Mouse (Mus musculus) brain, adult 2 months (tissue): Measurements from ENCODE around the gene Cdk19.

Experiments used
- DNase-seq: peaks from one replicate; pipeline ENCODE4 v3.0.0; 2011; ENCODE audit warnings: low read depth, low spot score

The Cdk19 gene

DNA sequence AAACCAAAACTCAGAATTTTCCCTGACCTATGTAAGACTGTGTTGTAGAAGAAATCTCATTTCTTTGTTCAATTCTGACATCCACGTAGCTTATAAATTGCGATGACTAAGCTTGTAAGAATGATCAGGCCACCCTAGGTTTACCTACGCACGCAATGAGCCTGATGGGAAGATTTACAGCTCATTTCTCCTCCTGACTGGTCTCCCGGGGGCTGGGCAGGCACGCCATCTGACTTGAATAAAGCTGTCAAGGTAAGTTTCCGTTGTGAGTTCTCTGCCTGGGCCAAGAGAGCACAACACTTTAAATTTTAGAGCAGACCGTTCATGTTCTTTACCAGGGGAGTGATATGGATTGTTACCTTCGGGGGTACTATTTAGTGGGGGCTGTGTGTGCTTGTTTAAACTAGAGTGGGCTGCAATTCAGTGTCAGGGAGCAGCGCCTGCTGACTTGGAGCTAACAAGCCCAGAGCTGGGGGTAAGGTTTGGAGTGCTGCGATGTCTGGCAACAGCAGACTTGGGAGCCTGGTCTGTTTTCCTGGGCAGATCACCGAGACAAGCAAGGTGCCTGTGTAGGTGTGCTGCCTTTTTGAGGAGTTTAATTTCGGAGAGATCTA lies at the start of gene Cdk19:
TSS of gene Cdk19 (plus strand) at position 214 of the 614 bp plus-strand sequence.
- DNase-seq: no peak

- no peak for DNase-seq
Observed at GRCm38 (mm10) chr10:40292640-40293039, 46.7 kb upstream of the Cdk19 start.

GRCm38 (mm10) chr10:40300648-40301171 lies 38.7 kb upstream of the Cdk19 start:
- peak; percentile 96 for DNase-seq

GRCm38 (mm10) chr10:40301181-40302075 lies 37.9 kb upstream of the Cdk19 start:
- peak; percentile 56 for DNase-seq

- peak; percentile 100 for DNase-seq
Observed at GRCm38 (mm10) chr10:40302140-40302985, 37.0 kb upstream of the Cdk19 start, which contains the start of gene Amd1. Amd1 (minus strand) TSS chr10:40302186.

GRCm38 (mm10) chr10:40305989-40306388 lies 33.4 kb upstream of the Cdk19 start:
- DNase-seq: no peak

DNA sequence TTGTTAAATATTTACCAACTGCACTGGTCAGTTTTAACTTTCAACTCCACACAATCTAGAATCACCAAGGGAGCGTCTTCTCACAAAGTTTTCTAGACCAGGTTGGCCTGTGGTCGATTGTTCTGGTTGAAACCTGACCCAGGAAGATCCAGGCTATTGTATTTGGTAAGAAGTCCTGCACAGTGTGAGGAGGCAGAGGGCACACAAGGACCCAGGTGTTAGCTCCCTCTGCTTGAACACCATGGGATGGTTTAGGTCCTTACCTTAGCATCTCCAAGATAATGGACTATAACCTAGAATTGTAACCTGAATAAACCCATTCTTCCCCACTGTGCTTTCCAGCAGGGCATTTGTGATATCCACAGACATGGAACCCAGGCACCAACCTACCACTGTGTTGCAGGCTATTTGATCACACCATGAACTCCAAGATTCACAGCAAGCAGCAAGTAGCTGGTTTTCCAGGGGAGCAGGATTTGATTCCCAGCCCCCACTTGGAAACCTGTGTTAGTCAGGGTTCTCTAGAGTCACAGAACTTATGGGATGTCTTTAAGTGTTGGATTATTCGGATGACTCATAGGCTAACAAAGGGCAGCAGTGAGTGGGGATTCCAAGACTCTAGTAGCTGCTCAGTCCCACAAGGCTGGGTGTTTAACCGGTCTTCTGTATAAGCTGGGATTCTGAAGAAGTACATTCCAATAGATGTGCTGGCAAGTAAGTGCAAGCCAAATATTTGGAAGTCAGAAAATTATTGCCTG lies 31.4 kb upstream of the Cdk19 start:
- no peak for DNase-seq

DNA sequence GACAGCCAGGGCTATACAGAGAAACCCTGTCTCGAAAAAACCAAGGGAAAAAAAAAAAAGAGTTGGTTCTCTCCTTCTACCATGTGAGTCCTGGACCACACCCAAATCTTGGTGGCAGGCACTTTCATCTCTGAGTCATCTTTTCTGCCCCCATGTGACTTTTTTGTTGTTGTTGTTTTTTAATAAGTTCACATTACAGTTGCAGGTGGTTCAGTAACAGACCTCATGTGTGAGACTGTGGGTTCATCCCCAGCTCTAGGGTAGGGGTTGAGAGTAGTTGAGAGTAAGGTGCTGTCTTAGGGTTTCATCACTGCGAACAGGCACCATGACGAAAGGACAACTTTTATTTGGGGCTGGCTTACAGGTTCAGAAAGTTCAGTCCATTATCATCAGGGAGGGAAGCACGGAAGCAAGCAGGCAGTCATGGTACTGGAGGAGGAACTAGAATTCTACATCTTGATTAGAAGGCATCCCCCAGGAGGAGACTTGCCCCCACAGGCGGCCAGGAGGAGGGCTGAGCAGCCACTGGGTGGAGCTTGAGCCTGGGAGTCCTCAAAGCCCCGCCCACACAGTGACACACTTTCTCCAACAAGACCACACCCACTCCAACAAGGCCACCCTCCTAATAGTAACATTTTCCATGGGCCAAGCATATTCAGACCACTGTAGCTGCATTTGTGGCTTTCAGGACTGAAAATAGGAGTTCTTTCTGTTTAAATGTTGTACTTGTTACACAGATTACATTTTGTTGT lies 29.3 kb upstream of the Cdk19 start:
- no peak for DNase-seq

- no peak for DNase-seq
Observed at GRCm38 (mm10) chr10:40312781-40313180, 26.6 kb upstream of the Cdk19 start.

DNA sequence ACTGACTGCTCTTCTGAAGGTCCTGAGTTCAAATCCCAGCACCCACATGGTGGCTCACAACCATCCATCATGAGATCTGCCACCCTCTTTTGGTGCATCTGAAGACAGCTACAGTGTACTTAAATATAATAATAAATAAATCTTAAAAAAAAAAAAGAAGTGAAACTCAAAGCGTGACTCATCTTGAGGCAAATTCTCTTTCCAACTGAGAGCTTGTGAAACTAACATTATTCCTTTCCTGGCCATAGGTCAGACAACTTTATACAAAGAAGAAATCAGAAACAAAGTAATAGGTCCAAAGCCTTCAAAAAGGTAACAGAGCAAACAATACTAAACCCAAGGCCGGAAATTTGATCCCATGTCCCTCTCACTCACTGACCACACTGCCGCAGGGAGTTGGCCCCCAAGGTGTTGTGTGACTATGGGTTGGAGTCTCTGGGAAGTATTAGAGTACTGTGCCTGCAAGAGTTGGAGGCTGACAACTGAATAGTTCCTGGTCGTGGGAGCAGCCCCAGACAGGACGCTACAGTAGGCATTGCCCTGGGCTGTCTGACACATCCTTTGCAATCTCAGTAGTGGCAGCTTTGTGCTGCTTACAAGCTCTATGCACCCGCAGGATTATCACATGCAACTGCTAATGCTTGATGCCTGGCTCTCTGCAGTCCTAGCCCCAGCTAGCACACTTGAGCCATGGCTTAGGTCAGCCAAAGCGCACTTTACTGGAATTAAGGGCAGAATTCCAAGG lies 22.4 kb upstream of the Cdk19 start:
- no peak for DNase-seq

GRCm38 (mm10) chr10:40320306-40320705 lies 19.1 kb upstream of the Cdk19 start:
- no peak for DNase-seq

- DNase-seq: no peak
Observed at GRCm38 (mm10) chr10:40328004-40328551, 11.3 kb upstream of the Cdk19 start.

GRCm38 (mm10) chr10:40330262-40330661 lies 9.1 kb upstream of the Cdk19 start:
- no peak for DNase-seq

GRCm38 (mm10) chr10:40332864-40333263 lies 6.5 kb upstream of the Cdk19 start:
- DNase-seq: no peak

DNA sequence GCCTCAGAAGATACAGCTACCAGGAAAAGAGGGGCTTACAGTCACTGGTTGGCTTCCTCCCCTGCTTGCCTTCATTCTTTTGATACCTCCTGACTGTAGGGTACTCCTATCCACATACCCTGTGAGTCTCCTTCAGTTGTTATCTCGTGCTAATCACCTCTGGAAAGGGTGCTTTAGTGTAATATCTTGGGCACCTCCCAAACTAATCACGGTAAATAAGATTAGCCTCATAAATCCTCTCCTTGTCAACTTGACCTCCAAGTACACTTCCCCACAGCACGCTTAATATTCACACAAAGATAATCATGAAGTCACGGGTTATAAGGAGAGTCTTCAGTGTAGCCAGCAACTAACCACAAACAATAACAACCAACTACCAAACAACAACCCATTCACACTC lies 2.7 kb downstream of the Cdk19 start:
- DNase-seq: no peak

DNA sequence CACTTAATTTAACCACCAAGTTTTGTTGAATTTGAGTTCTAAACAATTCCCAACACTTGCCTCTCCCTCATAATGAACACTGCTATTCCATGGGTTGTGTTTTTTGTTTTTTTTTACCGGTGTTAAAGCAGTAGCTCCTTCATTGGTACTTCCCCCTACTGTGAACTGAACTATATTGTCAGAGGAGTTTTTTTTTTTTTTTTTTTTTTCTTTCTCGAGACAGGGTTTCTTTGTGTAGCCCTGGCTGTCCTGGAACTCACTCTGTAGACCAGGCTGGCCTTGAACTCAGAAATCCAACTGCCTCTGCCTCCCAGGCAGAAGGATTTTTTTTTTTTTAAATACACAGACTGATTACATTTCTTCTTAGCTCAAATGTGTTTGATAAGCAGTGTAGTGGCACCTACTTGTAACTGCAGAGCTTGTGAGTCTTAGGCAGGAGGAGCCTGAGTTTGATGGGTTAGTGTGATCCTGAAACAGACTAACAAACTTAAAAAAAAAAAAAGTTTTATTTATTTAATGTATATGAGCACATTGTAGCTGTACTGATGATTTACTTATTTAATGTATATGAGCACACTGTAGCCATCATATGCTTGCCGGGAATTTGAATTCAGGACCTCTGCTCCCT lies 7.5 kb downstream of the Cdk19 start:
- DNase-seq: no peak

DNA sequence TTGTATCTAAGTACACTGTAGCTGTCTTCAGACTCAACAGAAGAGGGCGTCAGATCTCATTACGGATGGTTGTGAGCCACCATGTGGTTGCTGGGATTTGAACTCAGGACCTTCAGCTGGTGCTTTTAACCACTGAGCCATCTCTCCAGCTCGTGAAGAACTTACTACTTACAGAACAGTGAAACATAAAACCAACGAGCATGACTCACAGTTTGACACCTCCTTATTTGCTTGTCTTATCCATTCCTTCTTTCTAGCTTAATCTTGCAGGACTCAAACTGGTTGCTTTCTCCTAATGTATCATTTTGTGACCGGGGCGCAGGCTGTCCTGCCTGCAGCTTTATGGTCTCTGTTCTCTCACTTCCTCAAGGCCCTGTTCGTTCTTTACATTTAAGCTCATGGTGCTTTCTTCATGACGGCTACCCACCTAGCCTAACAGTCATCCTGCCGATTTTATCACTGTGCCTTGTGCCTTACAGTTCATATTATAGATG lies 8.1 kb downstream of the Cdk19 start:
- DNase-seq: peak; percentile 57
